Mouse (Mus musculus): ENCODE data around the gene Bfsp2. TPM values are rescaled to one million over a fixed set of nuclear protein-coding genes. Genes with fewer than 3 reads are reported as not detected.

The Bfsp2 gene
- under 1 TPM; 0.37 to 0.42 TPM for total RNA-seq (2021)
- long read RNA-seq, experiment 1: 0 reads
- long read RNA-seq, experiment 2: 0 reads

GRCm38 (mm10) chr9:103480044-103480576, at the start of gene Bfsp2:
Gene Bfsp2 (minus strand): TSS chr9:103480420.
- DNase-seq: no peak
- intact Hi-C loops (cut with DNase I; ENCODE audit: low total_unique reads): no loop called here

- intact Hi-C loops (cut with DNase I; ENCODE audit: low total_unique reads): no loop called here
- DNase-seq: no peak
These were observed 44.9 kb upstream of the Bfsp2 start for GRCm38 (mm10) chr9:103525041-103525537.

GRCm38 (mm10) chr9:103524600-103524999, 44.4 kb upstream of the Bfsp2 start:
- intact Hi-C loops (cut with DNase I; ENCODE audit: low total_unique reads): no loop called here

GRCm38 (mm10) chr9:103523742-103524403, 43.7 kb upstream of the Bfsp2 start:
- no peak for DNase-seq
- intact Hi-C loops (cut with DNase I; ENCODE audit: low total_unique reads): no loop called here

More at GRCm38 (mm10) chr9:103524600-103524999, 44.4 kb upstream of the Bfsp2 start:
- no peak for DNase-seq

GRCm38 (mm10) chr9:103523008-103523407, 42.8 kb upstream of the Bfsp2 start:
- intact Hi-C loops (cut with DNase I; ENCODE audit: low total_unique reads): no loop called here

GRCm38 (mm10) chr9:103513884-103514283, 33.7 kb upstream of the Bfsp2 start:
- DNase-seq: no peak
- intact Hi-C loops (cut with DNase I; ENCODE audit: low total_unique reads): no loop called here

More at GRCm38 (mm10) chr9:103523008-103523407, 42.8 kb upstream of the Bfsp2 start:
- no peak for DNase-seq

- intact Hi-C loops (cut with DNase I; ENCODE audit: low total_unique reads): no loop called here
- no peak for DNase-seq
These were observed 32.0 kb upstream of the Bfsp2 start for GRCm38 (mm10) chr9:103512257-103512656.

- DNase-seq: no peak
These were observed 26.9 kb upstream of the Bfsp2 start for GRCm38 (mm10) chr9:103506968-103507584.

GRCm38 (mm10) chr9:103505067-103505466, 24.8 kb upstream of the Bfsp2 start:
- intact Hi-C loops (cut with DNase I; ENCODE audit: low total_unique reads): no loop called here
- DNase-seq: no peak

More at GRCm38 (mm10) chr9:103506968-103507584, 26.9 kb upstream of the Bfsp2 start:
- intact Hi-C loops (cut with DNase I; ENCODE audit: low total_unique reads): no loop called here

- DNase-seq: no peak
- intact Hi-C loops (cut with DNase I; ENCODE audit: low total_unique reads): no loop called here
These were observed 24.4 kb upstream of the Bfsp2 start for GRCm38 (mm10) chr9:103504646-103505045.

- DNase-seq: no peak
- intact Hi-C loops (cut with DNase I; ENCODE audit: low total_unique reads): no loop called here
These were observed 23.5 kb upstream of the Bfsp2 start for GRCm38 (mm10) chr9:103503586-103504298.

- DNase-seq: no peak
- intact Hi-C loops (cut with DNase I; ENCODE audit: low total_unique reads): no loop called here
These were observed 22.4 kb upstream of the Bfsp2 start for GRCm38 (mm10) chr9:103502655-103503054.

GRCm38 (mm10) chr9:103501861-103502364, 21.7 kb upstream of the Bfsp2 start:
- no peak for DNase-seq
- intact Hi-C loops (cut with DNase I; ENCODE audit: low total_unique reads): no loop called here

GRCm38 (mm10) chr9:103499366-103499765, 19.1 kb upstream of the Bfsp2 start:
- intact Hi-C loops (cut with DNase I; ENCODE audit: low total_unique reads): loop anchor here (5.0 kb wide), 1 partner anchor 113 kb away; no protein-coding TSS in a partner anchor
- DNase-seq: no peak

- no peak for DNase-seq
- intact Hi-C loops (cut with DNase I; ENCODE audit: low total_unique reads): loop anchor here (5.0 kb wide), 1 partner anchor 114 kb away; no protein-coding TSS in a partner anchor
These were observed 18.5 kb upstream of the Bfsp2 start for GRCm38 (mm10) chr9:103498699-103499098.

GRCm38 (mm10) chr9:103495391-103495790, 15.2 kb upstream of the Bfsp2 start:
- DNase-seq: no peak
- intact Hi-C loops (cut with DNase I; ENCODE audit: low total_unique reads): loop anchor here (5.0 kb wide), 1 partner anchor 117 kb away; no protein-coding TSS in a partner anchor

GRCm38 (mm10) chr9:103494346-103495020, 14.3 kb upstream of the Bfsp2 start:
- peak; percentile 81 for DNase-seq
- intact Hi-C loops (cut with DNase I; ENCODE audit: low total_unique reads): loop anchor here (5.0 kb wide), 3 partner anchors 118 to 263 kb away; no protein-coding TSS in a partner anchor

GRCm38 (mm10) chr9:103491985-103492384, 11.8 kb upstream of the Bfsp2 start:
- intact Hi-C loops (cut with DNase I; ENCODE audit: low total_unique reads): loop anchor here (1.0 to 5.0 kb wide), 3 partner anchors 130 to 506 kb away; no protein-coding TSS in a partner anchor
- DNase-seq: no peak

GRCm38 (mm10) chr9:103490439-103490838, 10.2 kb upstream of the Bfsp2 start:
- intact Hi-C loops (cut with DNase I; ENCODE audit: low total_unique reads): loop anchor here (5.0 kb wide), 2 partner anchors 132 to 267 kb away; no protein-coding TSS in a partner anchor

More at GRCm38 (mm10) chr9:103490439-103490838, 10.2 kb upstream of the Bfsp2 start:
- DNase-seq: peak; percentile 69
